ENCODE assay signal across 13 mouse cellular contexts in the genomic region with DNA sequence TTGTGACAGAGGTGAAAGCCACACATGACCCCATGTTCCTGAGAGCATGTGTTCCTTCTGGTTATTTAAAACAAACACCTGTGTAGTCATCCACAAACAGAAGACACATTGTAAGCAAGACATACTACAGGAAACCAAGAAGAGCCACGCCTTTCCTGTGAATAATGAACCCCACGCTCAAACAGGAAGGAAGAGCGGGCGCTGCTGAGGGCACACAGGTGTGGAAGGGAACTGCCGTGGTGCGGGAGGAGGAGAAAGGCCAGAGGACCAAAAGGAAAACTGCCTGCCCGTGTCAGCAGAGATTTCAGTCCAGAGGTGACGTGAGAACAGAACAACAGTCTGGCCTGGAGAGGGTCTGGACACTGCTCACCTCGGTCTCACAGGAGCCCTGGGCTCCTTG. TPM values are rescaled to one million over a fixed set of nuclear protein-coding genes. Genes with fewer than 3 reads are reported as not detected.
DNase-seq lines count a peak whose midpoint lies in the region; TF ChIP-seq lines count a peak whose summit lies in the region.
"Had no signal": no experiment of that assay in that cellular context is flagged by ENCODE, and none has a peak within 500 bp of the region (broad histone marks: within the 10 kb centered on the region; RNA-seq: fewer than 3 reads in every experiment).

No protein-coding gene starts in this region.

- WGBS in spleen, adult 2 months: 21% methylated on average over 9 of the region's 9 CpGs

- peak overlapping the region; percentile 18; the same call in 1 of the 2 replicates for H3K4me3 ChIP-seq in spleen, adult 2 months (ENCODE audit: extremely low read depth, insufficient read depth, insufficient read length)
- H3K4me3 ChIP-seq: erythroblast, embryonic 14.5 days; megakaryocyte, embryonic 14.5 days; myocyte had no signal

- 0 out of 2 replicates have a peak, but pooled peaks cover 2% of the 10 kb centered on the region for H3K36me3 ChIP-seq in spleen, adult 2 months (ENCODE audit: control insufficient read depth, insufficient read depth, low read length)

- H3K4me1 ChIP-seq in spleen, adult 2 months (ENCODE audit: control insufficient read depth, insufficient read depth, insufficient read length): peaks cover 27% of the 10 kb centered on the region; the same call in 1 of the 2 replicates

- H3K27ac ChIP-seq in spleen, adult 2 months (ENCODE audit: insufficient read depth, low read length): peak overlapping the region; percentile 95

- no peaks in the 10 kb centered on the region for H3K27me3 ChIP-seq in spleen, adult 2 months (ENCODE audit: control insufficient read depth, insufficient read depth, low read length)
- H3K27me3 ChIP-seq: megakaryocyte, embryonic 14.5 days had no signal

- peak; percentile 19 for DNase-seq in 416B (ENCODE audit: low read depth)
- peak; percentile 65 to 66 for DNase-seq in B cell, adult 2 months
- DNase-seq in induced T-regulatory cell, adult 2 months (ENCODE audit: low read depth): peak; percentile 87
- peak; percentile 60 to 73 for DNase-seq in spleen, adult 2 months (ENCODE audit: low read depth in 1 of 2, low spot score in 2 of 2)
- no peak for DNase-seq in cerebellum, adult 11 months
- DNase-seq in embryo, embryonic 10 days (ENCODE audit: low spot score): no peak
- DNase-seq in c-Kit-positive CD71-positive TER-119-positive erythroid progenitor cells, embryonic 14.5 days (ENCODE audit: low spot score): no peak
- DNase-seq: adrenal gland, adult 2 months; embryo, embryonic 11 days; kidney, postnatal 14 days had no signal

- TF ChIP-seq POLR2A in spleen, adult 2 months (IDR thresholded peaks at IDR 0.05; ENCODE audit: low read depth, low read length): no peak; the same call in 1 of the 2 replicates

- TF ChIP-seq CTCF in spleen, adult 2 months (IDR thresholded peaks at IDR 0.05; ENCODE audit: extremely low read depth, insufficient read depth, insufficient read length, insufficient replicate concordance): no peak

RNA-seq across cellular contexts. Expression of a gene that starts 20.8 kb away (rescaled TPM):
- polyA plus RNA-seq in spleen, adult 2 months (2012; rRNA removed): 18.5 and 21.1 TPM in 2 replicates

RNA-seq across cellular contexts. Expression of a gene that starts 20.9 kb away (rescaled TPM):
- polyA plus RNA-seq in spleen, adult 2 months (2012; rRNA removed): 18.0 and 19.4 TPM in 2 replicates

RNA-seq across cellular contexts. Expression of a gene that starts 37.9 kb away (rescaled TPM):
- 31.6 and 40.7 TPM in 2 replicates for polyA plus RNA-seq in spleen, adult 2 months (2012; rRNA removed)

RNA-seq across cellular contexts. Expression of a gene that starts 50.6 kb away (rescaled TPM):
- polyA plus RNA-seq in spleen, adult 2 months (2012; rRNA removed): 1.2 and 1.5 TPM in 2 replicates
- polyA plus RNA-seq: erythroblast, embryonic 14.5 days had no signal

Comparison
In these comparisons a context has a peak if more than half of its experiments do, and no peak if none do; other contexts are left out.
1. DNase-seq: peak in 416B (single experiment), B cell, adult 2 months (2 of 2), induced T-regulatory cell, adult 2 months (single experiment) and spleen, adult 2 months (2 of 2); none in cerebellum, adult 11 months (single experiment), embryo, embryonic 10 days (single experiment) and c-Kit-positive CD71-positive TER-119-positive erythroid progenitor cells, embryonic 14.5 days (single experiment).